Mouse (Mus musculus): ENCODE measurements around the gene Armh4. TPM values are rescaled to one million over a fixed set of nuclear protein-coding genes. Genes with fewer than 3 reads are reported as not detected.
"Not testable (repeated sequence)": the region's sequence is repeated elsewhere in the genome, so short reads cannot be mapped to it uniquely, and the experiment has no call there.

Gene Armh4
- 39.1 and 40.8 TPM in 2 replicates for polyA plus RNA-seq (2015; fragmentation: Nextera tagmentation; extraction: Ambion mirVana)

- Histone ChIP-seq H3K4me3 (ENCODE audit: low read length) (peak within 1 kb of the TSS; percentile 64), H3K9me3 (replicated peaks; ENCODE audit: control insufficient read depth, low read length) (no peaks in the 10 kb centered on the region), H3K36me3 (ENCODE audit: control insufficient read depth, insufficient read depth) (no peaks in the 10 kb centered on the region), H3K27me3 (ENCODE audit: control insufficient read depth, insufficient read depth, low read length) (no peaks in the 10 kb centered on the region), H3K27ac (ENCODE audit: low read length) (peak within 1 kb of the TSS; percentile 76), H3K9ac (ENCODE audit: low read length) (peak within 1 kb of the TSS; percentile 64), H3K4me2 (ENCODE audit: low read depth, low read length) (peak within 1 kb of the TSS; percentile 76), H3K4me1 (ENCODE audit: control insufficient read depth, insufficient read depth, low read length) (peaks cover 14% of the 10 kb centered on the region)
- ATAC-seq (replicated peaks; ENCODE audit: extremely low read depth, insufficient read depth, low FRiP score) = peak; percentile 99
- WGBS = 1% methylated on average over 24 of the region's 24 CpGs
These were observed at the start of gene Armh4 for GRCm38 (mm10) chr14:49782715-49783531. TSS of gene Armh4 (minus strand) at chr14:49783383.

- WGBS = 15% methylated on average over 17 of the region's 17 CpGs
- ATAC-seq (replicated peaks; ENCODE audit: extremely low read depth, insufficient read depth, low FRiP score) = no peak
- H3K4me2 ChIP-seq (ENCODE audit: low read depth, low read length) = peak overlapping the region; percentile 60
These were observed 46.3 kb upstream of the Armh4 start for GRCm38 (mm10) chr14:49829192-49830171.

GRCm38 (mm10) chr14:49819721-49820440 is 36.7 kb upstream of the Armh4 start:
- H3K4me1 ChIP-seq (ENCODE audit: control insufficient read depth, insufficient read depth, low read length); ATAC-seq (replicated peaks; ENCODE audit: extremely low read depth, insufficient read depth, low FRiP score); H3K4me2 ChIP-seq (ENCODE audit: low read depth, low read length); H3K36me3 ChIP-seq (ENCODE audit: control insufficient read depth, insufficient read depth); H3K9me3 ChIP-seq (replicated peaks; ENCODE audit: control insufficient read depth, low read length); H3K27me3 ChIP-seq (ENCODE audit: control insufficient read depth, insufficient read depth, low read length); H3K27ac ChIP-seq (ENCODE audit: low read length); H3K4me3 ChIP-seq (ENCODE audit: low read length); H3K9ac ChIP-seq (ENCODE audit: low read length): not testable (repeated sequence)
- whole genome bisulfite sequencing = 70% methylated on average over 8 of the region's 8 CpGs

More at GRCm38 (mm10) chr14:49829192-49830171, 46.3 kb upstream of the Armh4 start:
- no peaks in the 10 kb centered on the region for H3K9me3 ChIP-seq (replicated peaks; ENCODE audit: control insufficient read depth, low read length)
- no peak overlapping the region for H3K27ac ChIP-seq (ENCODE audit: low read length)
- no peaks in the 10 kb centered on the region for H3K4me1 ChIP-seq (ENCODE audit: control insufficient read depth, insufficient read depth, low read length)
- H3K36me3 ChIP-seq (ENCODE audit: control insufficient read depth, insufficient read depth) = no peaks in the 10 kb centered on the region
- H3K9ac ChIP-seq (ENCODE audit: low read length) = no peak overlapping the region
- H3K27me3 ChIP-seq (ENCODE audit: control insufficient read depth, insufficient read depth, low read length) = no peaks in the 10 kb centered on the region
- H3K4me3 ChIP-seq (ENCODE audit: low read length) = peak overlapping the region; percentile 36

- 78% methylated on average over 6 of the region's 6 CpGs for WGBS
- not testable (repeated sequence) for H3K4me3 ChIP-seq (ENCODE audit: low read length); H3K4me1 ChIP-seq (ENCODE audit: control insufficient read depth, insufficient read depth, low read length); H3K9ac ChIP-seq (ENCODE audit: low read length); H3K27me3 ChIP-seq (ENCODE audit: control insufficient read depth, insufficient read depth, low read length); H3K36me3 ChIP-seq (ENCODE audit: control insufficient read depth, insufficient read depth); H3K27ac ChIP-seq (ENCODE audit: low read length); ATAC-seq (replicated peaks; ENCODE audit: extremely low read depth, insufficient read depth, low FRiP score); H3K4me2 ChIP-seq (ENCODE audit: low read depth, low read length); H3K9me3 ChIP-seq (replicated peaks; ENCODE audit: control insufficient read depth, low read length)
These were observed 35.6 kb upstream of the Armh4 start for GRCm38 (mm10) chr14:49818713-49819208.

- H3K4me1 ChIP-seq (ENCODE audit: control insufficient read depth, insufficient read depth, low read length); H3K36me3 ChIP-seq (ENCODE audit: control insufficient read depth, insufficient read depth); H3K4me3 ChIP-seq (ENCODE audit: low read length); ATAC-seq (replicated peaks; ENCODE audit: extremely low read depth, insufficient read depth, low FRiP score); H3K9me3 ChIP-seq (replicated peaks; ENCODE audit: control insufficient read depth, low read length); H3K27ac ChIP-seq (ENCODE audit: low read length); H3K27me3 ChIP-seq (ENCODE audit: control insufficient read depth, insufficient read depth, low read length); H3K9ac ChIP-seq (ENCODE audit: low read length); H3K4me2 ChIP-seq (ENCODE audit: low read depth, low read length): not testable (repeated sequence)
- 75% methylated on average over 9 of the region's 9 CpGs for WGBS
These were observed 29.8 kb upstream of the Armh4 start for GRCm38 (mm10) chr14:49812966-49813365.

GRCm38 (mm10) chr14:49805051-49805450 is 21.9 kb upstream of the Armh4 start:
- H3K4me2 ChIP-seq (ENCODE audit: low read depth, low read length); H3K36me3 ChIP-seq (ENCODE audit: control insufficient read depth, insufficient read depth); ATAC-seq (replicated peaks; ENCODE audit: extremely low read depth, insufficient read depth, low FRiP score); H3K9ac ChIP-seq (ENCODE audit: low read length); H3K27me3 ChIP-seq (ENCODE audit: control insufficient read depth, insufficient read depth, low read length); H3K9me3 ChIP-seq (replicated peaks; ENCODE audit: control insufficient read depth, low read length); H3K27ac ChIP-seq (ENCODE audit: low read length); H3K4me1 ChIP-seq (ENCODE audit: control insufficient read depth, insufficient read depth, low read length); H3K4me3 ChIP-seq (ENCODE audit: low read length): not testable (repeated sequence)

GRCm38 (mm10) chr14:49801444-49801843 is 18.3 kb upstream of the Armh4 start:
- H3K36me3 ChIP-seq (ENCODE audit: control insufficient read depth, insufficient read depth) = no peaks in the 10 kb centered on the region
- H3K4me3 ChIP-seq (ENCODE audit: low read length) = no peak overlapping the region
- no peaks in the 10 kb centered on the region for H3K27me3 ChIP-seq (ENCODE audit: control insufficient read depth, insufficient read depth, low read length)
- no peak overlapping the region for H3K9ac ChIP-seq (ENCODE audit: low read length)
- ATAC-seq (replicated peaks; ENCODE audit: extremely low read depth, insufficient read depth, low FRiP score) = no peak
- H3K27ac ChIP-seq (ENCODE audit: low read length) = no peak overlapping the region
- 11% methylated on average over 4 of the region's 4 CpGs for WGBS
- H3K9me3 ChIP-seq (replicated peaks; ENCODE audit: control insufficient read depth, low read length) = no peaks in the 10 kb centered on the region
- H3K4me2 ChIP-seq (ENCODE audit: low read depth, low read length) = no peak overlapping the region
- no peaks in the 10 kb centered on the region for H3K4me1 ChIP-seq (ENCODE audit: control insufficient read depth, insufficient read depth, low read length)

- H3K4me3 ChIP-seq (ENCODE audit: low read length) = peak overlapping the region; percentile 27; the same call in 1 of the 2 replicates
- H3K9me3 ChIP-seq (replicated peaks; ENCODE audit: control insufficient read depth, low read length) = no peaks in the 10 kb centered on the region
- H3K27ac ChIP-seq (ENCODE audit: low read length) = peak overlapping the region; percentile 73
- ATAC-seq (replicated peaks; ENCODE audit: extremely low read depth, insufficient read depth, low FRiP score) = peak; percentile 84
- peak overlapping the region; percentile 29; the same call in 1 of the 2 replicates for H3K9ac ChIP-seq (ENCODE audit: low read length)
- peak overlapping the region; percentile 47 for H3K4me2 ChIP-seq (ENCODE audit: low read depth, low read length)
- no peaks in the 10 kb centered on the region for H3K27me3 ChIP-seq (ENCODE audit: control insufficient read depth, insufficient read depth, low read length)
- 44% methylated on average over 4 of the region's 4 CpGs for WGBS
- H3K4me1 ChIP-seq (ENCODE audit: control insufficient read depth, insufficient read depth, low read length) = peaks cover 8% of the 10 kb centered on the region
- H3K36me3 ChIP-seq (ENCODE audit: control insufficient read depth, insufficient read depth) = no peaks in the 10 kb centered on the region
These were observed 10.8 kb upstream of the Armh4 start for GRCm38 (mm10) chr14:49793948-49794347.

Measured in heart, embryonic 16.5 days (tissue).